Mouse (Mus musculus) granulocyte monocyte progenitor cell, adult 5-6 weeks (primary cell): Measurements from ENCODE around the gene Slc31a1. TPM values are rescaled to one million over a fixed set of nuclear protein-coding genes. Genes with fewer than 3 reads are reported as not detected.
A peak's percentile ranks its signal among the peaks of the same experiment; 100 is the strongest.

Experiments used
- ATAC-seq: replicated peaks from 2 replicates; pipeline ENCODE4 v1.8.0; 2016; ENCODE audit warnings: mild to moderate bottlenecking, moderate TSS enrichment, inconsistent platforms; ENCODE audit not compliant: poor library complexity, severe bottlenecking
- total RNA-seq, 2 experiments: library from RNA; stranded (forward) in 1 of 2; stranded (reverse) in 1 of 2; fragments of 200-712, 200-1000 nt in 1 of 2; fragments of >200 nt in 1 of 2; fragmentation: Nextera tagmentation in 1 of 2; gene quantifications; 2 replicates each; pipeline ENCODE4 v1.2.3; 2014 to 2017

Slc31a1 gene
- total RNA-seq (2014; fragmentation: Nextera tagmentation) (22.5 and 24.8 TPM in 2 replicates), total RNA-seq (2017) (19.8 and 23.7 TPM in 2 replicates)

GRCm38 (mm10) chr4:62360088-62360804 is at the start of gene Slc31a1, which contains the start of gene Fkbp15:
TSS of gene Slc31a1 (plus strand) at chr4:62360727.
TSS of gene Fkbp15 (minus strand) at chr4:62360548.
- peak; percentile 92 for ATAC-seq

- ATAC-seq = no peak
Measured at GRCm38 (mm10) chr4:62312821-62313220, 47.7 kb upstream of the Slc31a1 start.

DNA sequence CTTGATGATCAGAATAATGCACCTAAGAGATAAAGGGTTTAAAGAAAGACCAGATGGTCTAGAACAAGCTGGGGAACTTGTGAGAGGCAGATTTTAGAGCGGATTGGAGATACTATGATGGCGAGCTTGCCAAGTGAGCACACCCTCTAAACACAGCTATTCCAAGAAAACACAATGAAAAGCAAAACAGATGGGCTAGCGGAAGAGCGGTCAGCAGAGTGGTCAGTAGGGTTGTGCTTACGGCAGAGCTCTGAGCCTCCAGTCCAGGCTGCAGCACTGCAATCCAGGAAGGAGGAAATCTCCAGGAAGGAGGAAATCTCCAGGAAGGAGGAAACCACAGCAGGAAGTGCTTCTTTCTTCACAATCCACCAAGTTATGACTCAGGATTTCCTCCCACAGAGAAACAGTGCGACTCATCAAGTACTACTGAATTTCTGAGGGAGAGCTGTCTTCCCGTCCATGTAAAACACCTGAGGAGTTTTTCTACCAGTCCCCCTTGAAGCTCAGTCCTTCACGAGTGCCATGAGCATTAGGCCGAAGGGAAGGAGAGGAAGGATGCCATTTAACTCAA is 46.8 kb upstream of the Slc31a1 start:
- peak; percentile 61 for ATAC-seq

- no peak for ATAC-seq
Measured at GRCm38 (mm10) chr4:62314516-62314915, 46.0 kb upstream of the Slc31a1 start.

GRCm38 (mm10) chr4:62316456-62316855 is 44.1 kb upstream of the Slc31a1 start:
- peak; percentile 85 for ATAC-seq

DNA sequence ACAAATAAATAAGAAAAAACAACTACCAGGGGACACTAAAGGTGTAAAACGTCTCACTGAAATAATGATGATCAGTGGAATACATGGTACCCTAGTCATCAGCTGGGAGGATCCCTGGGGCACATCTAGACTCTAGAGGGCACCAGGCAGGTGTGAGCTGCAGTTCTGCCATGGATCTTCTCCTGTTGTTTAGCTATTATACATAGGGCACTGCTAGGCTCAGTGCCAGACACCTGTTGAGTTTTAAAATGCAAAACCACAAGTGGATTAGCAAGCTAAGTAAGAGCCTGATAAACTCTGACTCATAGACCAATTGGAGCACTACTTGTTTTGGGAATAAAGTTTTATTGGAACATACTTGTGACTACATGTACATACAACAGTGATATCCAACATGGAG is 42.2 kb upstream of the Slc31a1 start:
- no peak for ATAC-seq

DNA sequence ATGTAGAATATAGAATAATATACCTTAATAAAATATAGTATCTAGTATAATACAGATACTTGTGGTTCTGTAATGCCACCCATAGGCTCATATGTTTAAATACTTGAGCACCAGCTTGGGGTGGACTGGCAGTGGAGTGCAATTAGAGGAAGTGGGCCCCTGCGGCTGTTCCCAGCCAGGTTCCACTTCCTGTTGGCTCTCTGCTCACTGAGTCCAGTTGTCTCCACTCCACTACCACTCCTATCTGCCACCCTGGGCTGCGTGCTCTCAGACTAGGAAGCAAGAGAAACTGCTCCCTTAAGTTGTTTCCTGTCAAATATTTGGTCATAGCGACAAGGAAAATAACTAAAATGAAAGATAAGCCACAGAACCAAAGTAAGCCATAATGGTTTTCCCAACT is 37.8 kb upstream of the Slc31a1 start:
- peak; percentile 100 for ATAC-seq

- no peak for ATAC-seq
Measured at GRCm38 (mm10) chr4:62326111-62326510, 34.4 kb upstream of the Slc31a1 start.

- peak; percentile 93 for ATAC-seq
Measured at GRCm38 (mm10) chr4:62328941-62329660, 31.4 kb upstream of the Slc31a1 start.

- ATAC-seq = no peak
Measured at GRCm38 (mm10) chr4:62331977-62332376, 28.6 kb upstream of the Slc31a1 start.

- no peak for ATAC-seq
Measured at GRCm38 (mm10) chr4:62338536-62338935, 22.0 kb upstream of the Slc31a1 start.

DNA sequence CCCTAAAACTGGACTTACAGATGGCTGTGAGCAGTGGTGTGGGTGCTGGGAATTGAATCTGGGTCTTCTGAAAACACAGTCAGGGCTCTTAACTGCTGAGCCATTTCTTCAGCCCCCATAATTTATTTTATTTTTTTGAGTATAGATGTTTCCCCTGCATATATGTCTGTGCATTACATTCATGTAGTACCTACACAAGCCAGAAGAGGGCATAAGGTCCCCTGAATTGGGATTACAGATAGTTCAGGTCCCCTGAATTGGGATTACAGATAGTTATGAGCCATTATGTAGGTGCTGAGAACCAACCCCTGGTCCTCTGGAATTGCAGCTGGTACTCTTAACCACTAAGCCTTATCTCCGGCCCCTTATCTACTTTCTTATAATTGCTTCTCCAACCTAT is 16.5 kb upstream of the Slc31a1 start:
- peak; percentile 50; the same call in 1 of the 2 replicates for ATAC-seq

- no peak for ATAC-seq
Measured at GRCm38 (mm10) chr4:62345827-62346226, 14.7 kb upstream of the Slc31a1 start.

GRCm38 (mm10) chr4:62347605-62348328 is 12.8 kb upstream of the Slc31a1 start:
- ATAC-seq = no peak

DNA sequence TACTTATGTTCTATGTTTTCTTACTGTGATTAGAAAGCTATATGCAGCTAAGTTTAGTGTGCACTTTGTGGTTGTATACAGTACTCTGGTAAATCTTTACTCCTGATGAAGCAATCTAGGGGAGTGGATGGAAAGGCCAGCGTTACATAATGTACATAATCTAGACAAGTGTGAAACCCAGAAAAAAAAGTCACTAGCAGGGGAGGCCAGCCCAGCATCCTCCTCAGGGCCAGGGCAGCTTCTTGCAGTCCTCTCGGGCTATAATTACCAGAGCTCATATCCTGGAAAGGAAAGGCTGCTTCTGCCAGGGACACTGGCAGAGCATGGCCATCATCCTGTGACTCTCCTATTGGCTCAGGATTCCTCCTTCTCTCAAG is 12.2 kb upstream of the Slc31a1 start:
- ATAC-seq = peak; percentile 53

- ATAC-seq = peak; percentile 88
Measured at GRCm38 (mm10) chr4:62349371-62349770, 11.2 kb upstream of the Slc31a1 start.

DNA sequence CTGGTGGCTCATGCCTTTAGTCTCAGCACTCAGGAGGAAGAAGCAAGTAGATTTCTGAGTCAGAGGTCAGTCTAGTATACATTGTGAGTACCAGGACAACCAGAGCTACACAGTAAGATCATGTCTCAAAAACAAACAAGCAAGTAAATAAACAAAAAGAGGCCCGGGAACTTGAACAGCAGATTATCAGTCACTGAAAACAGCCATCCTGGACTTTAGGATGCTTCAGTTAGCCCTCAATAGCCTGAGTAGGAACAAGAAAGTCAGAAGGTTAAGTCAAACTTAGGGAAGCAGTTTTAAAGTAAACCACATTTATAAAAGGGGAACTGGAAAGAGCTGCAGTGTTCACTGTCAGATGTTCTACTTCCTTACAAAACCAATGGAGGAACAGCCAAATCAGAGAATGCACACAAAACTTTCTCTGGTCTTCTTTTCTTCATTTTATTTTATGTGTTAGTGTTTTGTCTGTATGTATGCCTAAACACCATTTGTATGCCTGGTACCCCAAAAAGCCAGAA is 2.8 kb upstream of the Slc31a1 start:
- ATAC-seq = peak; percentile 44

DNA sequence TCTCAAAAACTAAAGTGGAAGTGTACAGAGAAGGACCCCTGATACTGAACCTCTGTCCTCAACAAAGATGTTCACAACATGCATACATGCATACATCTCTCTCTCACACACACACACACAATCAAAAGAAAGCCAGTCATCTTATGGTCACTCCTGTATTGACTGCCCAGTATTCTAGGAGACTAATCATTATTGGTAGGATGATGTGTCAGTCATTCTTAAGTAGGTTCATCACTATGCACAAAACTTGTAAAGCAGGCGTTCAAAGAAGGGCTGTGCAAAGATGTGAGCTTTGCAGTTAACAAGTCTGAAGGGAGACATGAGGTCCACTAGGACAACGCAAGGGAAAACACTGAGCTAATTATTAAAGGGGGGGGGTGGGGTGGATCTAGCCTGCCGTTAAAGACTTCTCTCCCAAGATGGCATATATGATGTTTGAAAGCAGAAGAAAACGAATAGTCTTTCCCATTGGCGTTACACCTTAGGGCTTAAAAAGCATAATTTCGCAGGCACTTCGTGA is 1.2 kb upstream of the Slc31a1 start:
- ATAC-seq = no peak

- no peak for ATAC-seq
Measured at GRCm38 (mm10) chr4:62360805-62361455, 403 bp downstream of the Slc31a1 start.

DNA sequence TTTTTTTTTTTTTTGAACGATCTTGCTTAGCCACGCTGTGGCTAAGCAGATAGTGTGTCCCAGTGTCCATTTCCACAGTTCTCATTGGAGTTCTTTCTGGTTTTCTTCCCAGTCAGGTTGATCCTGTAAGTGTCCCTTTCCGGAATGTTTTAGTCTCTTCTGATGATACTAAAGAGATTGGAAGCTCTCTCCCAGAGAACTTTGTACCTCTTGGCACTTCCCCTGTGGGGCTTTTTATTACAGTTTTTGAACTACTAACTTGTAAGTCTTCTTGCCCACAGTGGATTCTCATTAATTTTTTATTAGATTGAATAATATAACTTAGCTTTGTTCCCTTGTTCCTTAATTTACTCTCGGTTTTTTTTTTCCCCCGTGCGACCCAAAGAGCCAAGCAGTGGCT is 1.0 kb downstream of the Slc31a1 start:
- ATAC-seq = no peak
